Mouse (Mus musculus): ENCODE measurements around the gene Phactr4. TPM values are rescaled to one million over a fixed set of nuclear protein-coding genes. Genes with fewer than 3 reads are reported as not detected.

Gene Phactr4
- total RNA-seq (2023) = 26.5 to 32.2 TPM (median 30.3 TPM) in 4 replicates

GRCm38 (mm10) chr4:132421923-132422782 is at the start of gene Phactr4:
TSS of gene Phactr4 (minus strand) at chr4:132422489.

GRCm38 (mm10) chr4:132463430-132464254 is 41.4 kb upstream of the Phactr4 start, which contains the start of gene Med18:
TSS of gene Med18 (minus strand) at chr4:132463921.

GRCm38 (mm10) chr4:132353481-132353885 is 68.8 kb downstream of the Phactr4 start, which contains the start of gene Rcc1:
TSS of gene Rcc1 (minus strand) at chr4:132353605.

GRCm38 (mm10) chr4:132329115-132329834 is 93.0 kb downstream of the Phactr4 start, which contains the start of gene Trnau1ap:
TSS of gene Trnau1ap (minus strand) at chr4:132329538.

Other genes starting within 250 kb of the Phactr4 start
- gene Ythdf2, start 210.2 kb downstream of the Phactr4 start, total RNA-seq (2023) = 81.5 to 86.0 TPM (median 84.6 TPM) in 4 replicates
- gene Gmeb1, start 160.9 kb downstream of the Phactr4 start, total RNA-seq (2023) = 38.8 to 44.4 TPM (median 39.9 TPM) in 4 replicates
- 30.3 to 34.3 TPM (median 32.2 TPM) in 4 replicates for gene Taf12, start 148.1 kb downstream of the Phactr4 start, total RNA-seq (2023)
- gene Rab42, start 119.1 kb downstream of the Phactr4 start, total RNA-seq (2023) = not detected in 4 replicates
- 32.7 to 41.4 TPM (median 35.7 TPM) in 4 replicates for gene Trnau1ap, start 93.0 kb downstream of the Phactr4 start, total RNA-seq (2023)
- gene Rcc1, start 68.9 kb downstream of the Phactr4 start, total RNA-seq (2023) = 14.4 to 22.8 TPM (median 19.2 TPM) in 4 replicates
- 5.9 to 9.8 TPM (median 7.9 TPM) in 4 replicates for gene Med18, start 41.4 kb upstream of the Phactr4 start, total RNA-seq (2023)
- 14.1 to 17.0 TPM (median 15.1 TPM) in 4 replicates for gene Sesn2, start 88.0 kb upstream of the Phactr4 start, total RNA-seq (2023)
- gene Atpif1, start 111.2 kb upstream of the Phactr4 start, total RNA-seq (2023) = 55.2 to 65.4 TPM (median 56.6 TPM) in 4 replicates
- gene Dnajc8, start 113.1 kb upstream of the Phactr4 start, total RNA-seq (2023) = 92.2 to 111 TPM (median 104 TPM) in 4 replicates
- gene Ptafr, start 141.6 kb upstream of the Phactr4 start, total RNA-seq (2023) = 1.0 to 1.8 TPM (median 1.1 TPM) in 4 replicates
- gene Eya3, start 216.5 kb upstream of the Phactr4 start, total RNA-seq (2023) = 30.6 to 39.6 TPM (median 35.5 TPM) in 4 replicates

All from B cell, adult 62 days (primary cell).